Mouse (Mus musculus): Measurements from ENCODE around the gene Pspn.
A peak's percentile ranks its signal among the peaks of the same experiment; 100 is the strongest.

- TF ChIP-seq EP300 (IDR thresholded peaks at IDR 0.05; ENCODE audit: low read depth) (peak; percentile 53), CTCF (IDR thresholded peaks at IDR 0.05; ENCODE audit: low read depth) (no peak)
These were observed 32.0 kb upstream of the Pspn start for GRCm38 (mm10) chr17:57031661-57032420.

All from liver, embryonic 14.5 days (tissue).